Mouse (Mus musculus) naive thymus-derived CD4-positive, alpha-beta T cell, adult 2 months (primary cell): ENCODE measurements around the gene Cox8a.

Source experiments
- DNase-seq: peaks from one replicate; pipeline ENCODE4 v3.0.0-alpha.2; 2011; ENCODE audit warnings: low read depth

Cox8a gene

DNA sequence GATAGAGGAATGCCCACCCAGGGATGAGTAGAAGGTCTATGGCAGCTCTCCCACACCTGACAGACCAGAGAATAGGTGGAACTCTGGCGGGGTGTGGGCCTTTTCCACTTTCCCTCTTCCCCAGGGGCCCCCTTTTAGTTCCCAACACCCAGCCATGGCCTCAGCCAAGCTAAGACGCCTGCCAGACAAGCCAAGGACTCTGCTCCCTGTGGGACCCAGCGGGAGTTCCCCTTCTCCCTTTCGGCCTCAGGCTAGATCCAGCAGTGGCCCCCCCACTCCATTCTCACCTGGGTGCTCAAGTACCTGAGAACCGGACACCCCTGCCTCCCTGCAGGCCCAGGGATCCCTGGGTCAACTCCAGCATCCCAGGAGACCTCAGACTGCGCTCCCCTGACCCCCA lies 4.8 kb upstream of the Cox8a start:
- DNase-seq, result no peak

- DNase-seq, result no peak
Observed at GRCm38 (mm10) chr19:7218753-7219152, 1.3 kb upstream of the Cox8a start.

- DNase-seq, result no peak
Observed at GRCm38 (mm10) chr19:7217926-7218267, 481 bp upstream of the Cox8a start.

GRCm38 (mm10) chr19:7214484-7214883 lies 2.9 kb downstream of the Cox8a start:
- no peak for DNase-seq

DNA sequence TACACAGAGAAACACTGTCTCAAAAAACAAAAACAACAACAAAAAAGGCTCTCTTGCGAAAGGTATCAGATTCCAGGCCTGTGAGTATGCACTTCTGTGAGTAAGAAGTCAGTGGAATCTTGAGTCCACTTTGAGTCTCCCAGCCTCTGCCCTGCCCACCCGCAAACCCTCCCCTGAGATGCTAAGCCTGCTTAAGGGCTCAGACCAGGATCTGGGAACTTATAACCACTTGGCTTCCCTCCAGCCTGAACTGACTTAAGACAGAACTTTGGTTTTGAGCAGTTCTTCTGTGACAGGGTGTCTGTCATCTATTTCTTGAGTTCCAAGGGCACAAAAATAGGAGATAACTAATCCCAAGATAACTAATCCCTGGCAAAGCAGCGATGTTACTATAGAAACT lies 4.4 kb downstream of the Cox8a start:
- DNase-seq, result no peak

DNA sequence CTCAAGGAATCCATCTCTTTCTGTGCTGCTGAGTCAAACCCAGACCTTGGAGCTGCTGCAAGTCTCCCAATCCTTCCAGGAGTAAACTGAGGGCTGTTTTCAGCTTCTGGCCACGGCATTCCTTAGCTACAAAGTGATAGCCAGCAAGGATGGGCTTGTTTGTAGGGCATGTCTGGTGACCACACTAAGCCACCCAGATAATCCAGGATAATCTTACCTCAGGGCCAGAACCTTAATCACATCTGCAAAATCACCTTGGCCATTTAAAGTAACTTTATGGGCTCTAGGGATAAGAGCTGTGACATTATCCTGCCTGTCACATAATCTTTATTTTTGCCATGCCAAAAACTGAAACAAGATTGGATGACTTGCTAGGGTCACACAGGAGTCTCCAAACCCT lies 5.2 kb downstream of the Cox8a start:
- DNase-seq, result no peak

- DNase-seq, result no peak
Observed at GRCm38 (mm10) chr19:7209907-7210646, 7.3 kb downstream of the Cox8a start.

- DNase-seq, result peak; percentile 95
Observed at GRCm38 (mm10) chr19:7205753-7206736, 11.4 kb downstream of the Cox8a start, which contains the start of gene Otub1. Otub1 (minus strand) TSS chr19:7206316.

DNA sequence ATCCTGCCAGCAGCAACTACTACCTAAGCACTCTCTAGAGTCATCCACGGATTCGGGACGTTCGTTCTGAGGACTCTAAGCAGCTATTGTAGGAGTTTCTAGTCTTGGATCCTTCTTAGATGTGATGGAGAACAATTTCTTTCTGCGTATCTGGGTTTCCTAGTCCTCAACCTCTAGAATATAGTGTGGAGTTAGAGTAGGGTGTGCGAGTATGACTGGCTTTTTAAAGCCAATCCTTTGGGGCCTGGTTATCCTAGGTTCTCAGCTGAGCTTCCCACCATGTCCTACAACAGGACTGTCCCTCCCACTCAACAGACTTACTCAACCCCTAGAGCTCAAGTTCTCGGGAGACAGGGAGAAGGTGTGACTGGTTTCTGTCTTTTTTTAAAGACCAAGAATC lies 12.1 kb downstream of the Cox8a start:
- DNase-seq, result no peak

DNA sequence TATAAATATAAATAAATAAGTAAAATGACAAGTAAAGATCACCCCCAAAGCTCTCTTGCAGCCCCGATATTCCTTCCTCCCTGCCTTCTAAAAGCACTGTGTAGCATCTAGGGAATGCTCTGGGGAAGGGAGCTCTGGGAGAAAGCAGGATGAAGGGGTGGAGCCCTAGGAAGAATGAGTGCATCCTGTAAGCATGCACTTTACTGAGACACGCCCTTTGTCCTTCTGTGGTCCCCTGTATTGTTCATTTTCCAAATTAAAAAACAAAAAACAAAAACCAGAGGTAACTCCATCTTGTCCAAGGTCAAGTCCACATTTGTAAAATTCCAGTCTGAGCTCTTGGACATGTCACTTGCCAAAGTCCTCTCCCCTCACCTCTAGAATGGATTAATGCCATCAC lies 12.5 kb downstream of the Cox8a start:
- no peak for DNase-seq

- no peak for DNase-seq
Observed at GRCm38 (mm10) chr19:7200427-7200826, 17.0 kb downstream of the Cox8a start.

DNA sequence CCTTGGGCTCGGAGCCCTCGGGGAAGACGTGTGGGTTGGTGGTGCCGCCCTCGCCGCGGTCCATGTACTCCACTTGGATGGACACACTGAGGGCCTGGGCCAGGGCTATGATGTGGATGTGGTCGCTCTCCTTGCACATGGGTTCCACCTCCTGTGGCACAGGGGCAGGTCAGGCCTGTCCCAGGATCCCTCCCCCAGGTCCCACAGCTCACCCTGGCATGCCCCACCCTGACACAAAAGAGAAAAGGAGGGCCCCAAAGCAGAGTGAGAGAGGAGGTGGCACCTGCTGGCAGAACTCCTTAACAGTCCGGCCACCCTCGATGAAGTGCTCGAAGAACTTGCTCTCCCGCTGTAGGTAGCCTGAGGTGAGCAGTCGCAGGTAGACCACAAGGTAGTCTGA lies 18.3 kb downstream of the Cox8a start:
- no peak for DNase-seq

GRCm38 (mm10) chr19:7197445-7197844 lies 20.0 kb downstream of the Cox8a start:
- DNase-seq, result no peak

DNA sequence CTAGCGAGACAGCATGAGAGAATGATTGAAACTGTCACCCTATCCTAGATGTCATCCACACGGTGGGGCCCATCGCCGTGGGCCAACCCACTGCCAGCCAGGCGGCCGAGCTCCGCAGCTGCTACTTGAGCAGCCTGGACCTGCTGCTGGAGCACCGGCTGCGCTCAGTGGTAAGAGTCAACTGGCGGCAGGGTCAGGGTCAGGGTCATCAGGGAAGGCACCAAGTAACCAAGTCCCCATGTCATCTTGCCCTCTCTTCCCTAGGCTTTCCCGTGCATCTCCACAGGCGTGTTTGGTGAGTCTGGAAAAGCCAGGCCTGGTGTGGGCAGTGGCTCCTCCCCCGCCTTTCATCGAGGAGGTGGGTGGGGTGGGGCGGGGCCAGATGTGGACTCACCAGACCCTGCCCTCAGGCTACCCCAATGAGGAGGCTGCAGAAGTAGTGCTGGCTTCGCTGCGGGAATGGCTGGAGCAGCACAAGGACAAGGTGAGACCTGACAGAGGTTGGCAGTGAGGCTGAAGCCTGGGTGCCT lies 20.6 kb downstream of the Cox8a start:
- no peak for DNase-seq

DNA sequence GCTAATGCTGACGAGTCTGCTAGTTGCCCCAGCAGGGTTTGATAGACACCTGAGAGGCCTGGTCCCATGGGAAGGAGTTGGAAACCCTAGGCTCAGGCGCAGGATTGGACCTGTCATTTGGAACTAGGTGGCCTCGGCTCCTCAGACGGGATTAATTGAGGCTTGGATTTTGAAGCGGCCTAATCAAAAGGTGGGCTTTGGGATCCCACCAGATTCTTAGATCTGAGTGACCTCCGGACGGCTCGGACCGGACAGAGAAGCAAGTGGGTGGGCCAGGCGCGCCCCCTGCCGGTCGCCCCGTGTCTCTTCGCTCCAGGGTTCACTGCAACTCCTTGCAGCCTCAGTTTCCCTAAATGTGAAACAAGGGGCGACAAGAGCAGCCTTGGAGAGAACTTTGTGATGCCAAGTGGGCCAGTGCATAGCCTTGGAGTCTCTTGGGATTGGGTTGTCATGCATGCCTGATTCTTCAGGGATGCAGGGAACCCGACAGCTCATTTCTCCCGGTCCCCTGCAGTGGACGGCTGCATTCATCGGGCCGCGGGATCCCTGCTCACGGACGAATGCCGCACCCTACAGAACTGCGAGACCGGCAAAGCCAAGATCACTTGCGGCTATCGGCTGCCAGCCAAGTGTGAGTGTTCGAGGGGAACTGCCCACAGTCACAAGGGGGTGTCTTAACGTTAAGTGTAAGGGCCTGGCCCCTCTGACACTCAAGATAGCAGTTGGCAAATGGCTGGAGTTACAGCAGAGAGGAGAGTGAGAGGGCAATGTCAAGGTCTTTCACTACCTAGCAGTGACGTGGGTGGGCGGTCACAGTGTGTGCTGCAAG lies 21.3 kb downstream of the Cox8a start:
- peak; percentile 53 for DNase-seq

DNA sequence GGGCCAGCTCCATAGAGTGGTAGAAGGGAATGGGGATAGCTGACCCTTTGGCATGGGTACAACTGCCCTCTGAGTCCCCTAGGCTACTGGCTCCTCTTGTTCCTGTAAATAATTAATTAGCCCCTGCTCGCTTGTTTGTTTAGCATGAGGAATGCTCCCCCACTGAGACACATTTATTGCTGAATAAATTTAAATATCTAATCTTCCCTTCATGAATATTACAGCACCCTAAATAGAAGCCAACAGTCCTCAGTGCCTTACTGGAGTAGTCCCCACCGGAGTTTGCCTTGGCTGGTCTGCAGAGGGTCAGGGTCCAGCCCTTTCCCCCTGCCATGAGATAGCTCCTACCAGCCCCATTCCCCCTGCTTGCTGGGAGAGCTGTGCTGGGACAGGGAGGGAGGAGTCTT lies 24.9 kb downstream of the Cox8a start:
- DNase-seq, result no peak

GRCm38 (mm10) chr19:7191639-7192038 lies 25.8 kb downstream of the Cox8a start:
- DNase-seq, result no peak

DNA sequence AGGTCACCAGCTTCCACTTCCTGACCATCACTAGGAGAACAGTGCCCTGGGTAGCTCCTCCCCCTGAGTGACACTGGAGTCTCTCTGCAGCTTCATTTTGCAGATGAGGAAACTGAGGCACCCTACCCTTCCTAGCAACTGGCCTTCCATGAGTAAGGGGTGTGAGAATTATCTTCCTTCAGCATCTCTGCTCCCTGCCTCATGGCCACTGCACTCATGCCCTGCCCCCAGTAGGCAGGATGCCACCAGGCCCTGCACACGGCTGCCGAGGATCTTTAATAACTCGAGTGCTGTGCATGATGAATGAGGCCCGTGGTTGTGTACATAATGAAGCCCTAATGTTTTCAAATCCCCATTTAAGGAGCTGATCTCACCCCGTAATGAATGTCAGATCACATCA lies 26.4 kb downstream of the Cox8a start:
- no peak for DNase-seq

GRCm38 (mm10) chr19:7189026-7189425 lies 28.4 kb downstream of the Cox8a start:
- DNase-seq, result no peak

DNA sequence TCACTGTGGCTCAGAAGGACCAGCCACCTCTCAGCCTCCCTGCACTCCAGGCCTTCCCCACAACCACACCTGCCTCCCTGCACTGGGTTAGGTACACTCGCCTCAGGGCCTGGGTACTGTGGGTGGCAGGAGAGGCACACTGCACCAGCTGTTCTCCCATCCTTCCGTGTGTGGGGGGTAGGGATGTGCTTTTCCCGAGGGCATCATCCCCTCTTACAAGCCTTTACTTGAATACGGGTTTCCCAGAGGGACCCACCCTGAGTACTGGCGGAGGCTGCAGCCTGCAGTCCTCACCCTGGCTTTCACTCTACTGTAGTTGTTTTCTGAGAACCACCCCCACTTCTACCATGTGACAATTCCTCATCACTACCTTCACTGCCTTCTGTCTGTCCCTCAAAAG lies 30.3 kb downstream of the Cox8a start:
- DNase-seq, result no peak

- no peak for DNase-seq
Observed at GRCm38 (mm10) chr19:7185715-7186291, 31.6 kb downstream of the Cox8a start.

GRCm38 (mm10) chr19:7185059-7185458 lies 32.4 kb downstream of the Cox8a start:
- DNase-seq, result no peak
